Mouse (Mus musculus): Measurements from ENCODE around the gene Acbd4.

Acbd4 gene

DNA sequence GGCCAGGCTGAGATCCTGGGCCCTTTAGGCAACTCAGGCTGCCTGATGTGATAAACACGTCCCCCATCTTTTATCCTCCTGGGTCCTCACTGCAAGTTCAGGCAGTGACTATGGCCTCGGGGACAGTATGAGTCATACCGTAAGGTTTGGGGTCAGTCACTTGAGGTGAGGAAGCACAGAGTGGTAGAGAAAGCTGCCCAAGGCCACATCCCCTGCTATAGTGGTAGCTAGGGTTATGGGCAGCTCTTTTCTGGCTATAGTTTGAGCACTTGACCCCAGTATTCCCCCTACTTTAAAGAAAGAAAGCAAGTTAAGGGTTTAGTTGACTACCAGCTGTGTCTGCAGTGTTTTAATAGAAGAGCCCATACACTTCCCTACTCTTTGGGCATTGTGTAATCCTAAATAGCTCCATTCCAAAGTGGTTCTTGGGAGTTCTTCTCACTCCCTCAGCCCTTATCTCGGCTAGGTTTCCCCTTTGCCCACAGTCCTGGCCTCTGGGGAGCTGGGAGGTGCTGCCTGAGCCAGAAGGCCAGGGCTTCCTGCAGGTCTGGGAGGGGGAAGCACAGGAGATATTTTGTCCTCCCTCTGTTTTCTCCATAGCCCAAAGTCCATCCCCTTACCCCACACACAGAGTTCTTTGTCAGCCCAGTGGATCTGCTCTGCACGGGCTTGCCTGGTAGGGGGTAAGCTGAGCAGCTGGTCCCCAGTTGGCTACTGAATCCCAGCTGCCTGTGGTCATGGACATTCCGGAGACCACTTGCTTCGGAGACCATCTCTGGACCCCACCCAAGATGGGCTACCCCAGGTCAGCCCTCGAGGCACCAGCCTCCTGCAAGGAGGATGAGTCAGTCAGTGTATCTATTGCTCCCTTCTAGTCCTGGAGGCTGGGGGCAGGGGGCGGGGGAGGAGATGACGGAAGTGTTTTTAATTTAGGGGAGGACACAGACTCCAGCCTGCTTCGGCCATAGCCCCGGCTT is 43.1 kb downstream of the Acbd4 start:
- DNase-seq = no peak

DNA sequence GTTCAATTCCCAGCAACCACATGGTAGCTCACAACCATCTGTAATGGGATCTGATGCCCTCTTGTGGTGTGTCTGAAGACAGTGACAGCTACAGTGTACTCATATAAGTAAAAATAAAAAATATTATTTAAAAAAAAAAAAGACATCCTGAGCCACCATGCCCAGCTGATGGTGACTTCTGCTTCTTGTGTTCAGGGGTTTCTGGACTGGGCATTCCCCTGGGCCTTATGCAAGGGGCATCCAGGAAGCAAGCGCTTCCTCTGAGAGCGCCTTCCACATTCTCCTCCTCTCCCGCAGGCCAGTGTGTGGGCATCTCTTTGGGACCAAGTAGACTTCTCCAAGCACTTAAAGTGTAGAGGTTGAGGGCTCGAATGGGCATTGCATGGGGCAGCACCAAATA is 44.9 kb downstream of the Acbd4 start:
- no peak for DNase-seq

DNA sequence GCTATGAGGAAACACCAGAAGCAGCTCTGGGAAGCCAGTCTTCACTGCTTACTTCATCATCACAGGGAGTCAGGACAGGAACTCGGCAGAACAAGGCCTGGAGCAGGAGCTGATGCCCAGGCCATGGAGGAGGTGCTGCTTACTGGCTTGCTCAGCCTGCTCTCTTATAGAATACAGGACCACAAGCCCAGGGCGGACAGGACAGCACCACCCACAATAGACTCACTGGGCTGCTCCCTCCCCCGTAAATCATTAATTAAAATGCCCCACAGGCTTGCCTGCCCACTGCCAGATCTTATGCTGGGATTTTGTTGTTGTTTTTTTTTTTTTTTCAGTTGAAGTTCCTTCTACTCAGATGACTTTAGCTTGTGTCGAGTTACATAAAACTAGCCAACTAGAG is 46.3 kb downstream of the Acbd4 start:
- DNase-seq = no peak

DNA sequence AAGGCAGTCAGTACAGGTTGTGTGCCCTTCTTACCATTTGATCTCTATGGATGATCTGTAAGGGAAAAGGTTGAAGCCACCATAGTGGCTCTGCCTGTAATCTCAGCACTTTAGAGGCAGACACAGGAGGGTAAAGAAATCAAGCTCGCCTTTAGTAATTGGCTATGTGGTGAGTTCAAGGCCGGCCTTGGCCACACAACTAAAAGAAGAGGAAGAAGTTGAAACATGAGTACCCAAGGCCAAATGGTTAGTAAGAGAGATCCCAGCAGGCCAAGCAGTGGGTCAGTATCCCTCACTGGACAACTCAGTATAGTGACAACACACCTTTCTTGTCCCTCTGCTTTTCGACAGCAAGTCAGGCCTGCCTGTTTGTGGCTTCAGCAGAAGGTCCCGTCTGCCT is 48.3 kb downstream of the Acbd4 start:
- no peak for DNase-seq

DNA sequence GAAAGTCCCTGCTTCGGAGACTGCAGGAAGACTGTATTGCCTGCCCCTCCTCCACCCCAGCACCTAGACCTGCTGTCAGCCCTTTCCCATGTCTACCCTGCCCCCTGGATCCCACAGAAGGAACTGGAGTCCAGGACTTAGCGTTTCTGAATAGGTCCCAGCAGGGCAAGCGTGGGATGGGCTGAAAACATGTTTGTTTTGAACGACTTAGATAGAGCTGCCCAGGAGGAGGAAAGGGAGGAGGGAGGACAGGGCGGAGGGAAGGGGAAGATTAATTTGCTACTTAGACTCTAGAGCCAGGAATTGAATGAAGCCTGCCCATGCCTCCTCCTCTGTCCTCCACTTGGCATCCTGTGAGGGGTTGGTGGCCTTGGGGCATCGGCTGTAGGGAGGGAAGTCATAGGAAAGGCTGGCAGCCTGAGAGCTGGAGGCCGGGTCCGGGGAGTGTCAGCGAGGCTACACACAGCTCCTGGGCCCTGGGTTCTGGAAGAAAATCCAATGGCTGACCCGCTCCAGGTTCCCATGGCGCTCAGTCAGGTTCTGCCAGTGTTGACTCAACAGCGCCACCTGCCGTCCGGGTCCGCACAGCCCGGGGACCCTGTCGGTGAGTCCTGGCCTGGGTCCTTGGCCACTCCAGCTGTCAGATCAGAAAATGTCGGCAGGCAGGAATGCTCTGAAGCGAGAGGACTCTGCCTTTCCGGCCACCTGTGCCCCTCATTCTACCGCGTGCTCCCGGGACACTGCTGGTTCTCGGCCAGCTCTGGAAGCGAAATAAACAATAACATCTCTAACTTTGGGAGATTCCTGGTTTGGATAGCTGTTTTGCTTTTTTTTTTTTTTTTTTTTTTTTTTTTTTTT is 57.4 kb downstream of the Acbd4 start:
- peak; percentile 96 to 98 for DNase-seq

DNA sequence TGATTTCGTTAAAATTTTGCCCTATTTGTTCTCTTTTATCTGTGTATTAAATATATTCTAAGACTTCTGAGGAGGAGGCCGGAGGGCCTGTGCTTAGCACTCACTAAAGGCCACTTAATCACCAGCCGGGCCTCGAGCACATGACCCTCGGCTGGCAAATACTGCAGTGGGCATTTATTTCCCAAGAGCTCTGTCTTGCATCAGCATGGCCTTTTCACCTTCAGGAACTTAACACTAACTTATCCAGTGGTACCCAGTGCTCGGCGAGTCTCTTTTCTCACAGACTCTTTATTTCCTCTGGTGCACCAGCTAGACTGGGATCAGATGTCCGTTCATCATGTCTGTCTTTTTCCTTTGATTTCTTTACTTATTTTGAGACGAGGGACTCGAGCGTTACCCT is 59.3 kb downstream of the Acbd4 start:
- no peak for DNase-seq

DNA sequence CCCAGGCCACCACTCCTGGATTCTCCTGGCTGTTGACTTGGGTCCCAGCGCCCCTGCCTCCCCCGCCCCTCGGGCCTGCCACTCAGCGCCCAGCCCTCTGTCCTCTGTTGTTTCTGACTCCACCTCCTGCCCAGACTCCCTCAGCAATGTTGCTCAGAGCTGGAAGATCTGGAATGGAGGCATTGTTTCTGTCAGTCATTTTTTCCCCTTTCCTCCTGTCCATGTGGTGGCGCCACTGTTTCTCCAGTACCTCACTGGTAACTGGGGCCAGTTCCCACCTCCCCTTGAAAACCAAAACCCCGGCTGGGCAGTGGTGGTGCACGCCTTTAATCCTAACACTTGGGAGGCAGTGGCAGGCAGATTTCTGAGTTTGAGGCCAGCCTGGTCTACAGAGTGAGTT is 60.0 kb downstream of the Acbd4 start:
- DNase-seq = no peak

All from lung, postnatal 4 days (tissue).